Mouse (Mus musculus): Measurements from ENCODE around the gene F13a1. TPM values are rescaled to one million over a fixed set of nuclear protein-coding genes. Genes with fewer than 3 reads are reported as not detected.

F13a1 gene
- polyA plus RNA-seq, 1 experiment from 2014 or later = 6.6 TPM

DNA sequence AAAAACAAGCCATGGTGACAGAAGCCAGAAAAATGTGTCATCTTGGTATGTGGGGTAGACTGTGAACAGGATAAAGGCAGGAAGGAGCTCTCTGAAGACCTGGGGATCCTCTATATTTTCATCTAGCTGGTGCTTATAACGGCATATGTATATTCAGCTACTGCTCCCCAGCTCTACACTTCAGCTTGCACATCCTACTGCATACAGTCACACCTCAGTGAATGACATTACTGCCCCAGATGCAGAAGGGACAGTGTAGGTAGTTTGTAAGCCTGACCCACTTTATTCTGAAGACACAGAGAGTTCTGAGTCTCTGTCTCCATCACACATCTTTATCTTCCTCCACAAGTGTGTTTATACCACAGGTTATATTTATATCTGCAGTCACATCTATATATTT, 157.8 kb downstream of the F13a1 start:
- no peak overlapping the region for H3K9ac ChIP-seq (replicated peaks; ENCODE audit: low read depth)
- H3K9me3 ChIP-seq (ENCODE audit: low read length) = no peaks in the 10 kb centered on the region
- H3K4me2 ChIP-seq (replicated peaks; ENCODE audit: low read depth, low read length) = no peak overlapping the region
- TF ChIP-seq EP300 (IDR thresholded peaks at IDR 0.05) (no peak), CTCF (IDR thresholded peaks at IDR 0.05) (no peak)
- WGBS = 77% methylated on average over 1 of the region's 1 CpGs
- no peak overlapping the region for H3K27ac ChIP-seq (ENCODE audit: low read length)
- ATAC-seq (no peak), DNase-seq (ENCODE audit: low spot score) (no peak)
- no peak overlapping the region for H3K4me3 ChIP-seq (ENCODE audit: low read depth, low read length)
- no peaks in the 10 kb centered on the region for H3K4me1 ChIP-seq (ENCODE audit: insufficient read depth, low read depth, low read length)
- no peaks in the 10 kb centered on the region for H3K36me3 ChIP-seq (ENCODE audit: insufficient read depth, low read length)
- H3K27me3 ChIP-seq (replicated peaks; ENCODE audit: insufficient read depth, low read length) = no peaks in the 10 kb centered on the region

DNA sequence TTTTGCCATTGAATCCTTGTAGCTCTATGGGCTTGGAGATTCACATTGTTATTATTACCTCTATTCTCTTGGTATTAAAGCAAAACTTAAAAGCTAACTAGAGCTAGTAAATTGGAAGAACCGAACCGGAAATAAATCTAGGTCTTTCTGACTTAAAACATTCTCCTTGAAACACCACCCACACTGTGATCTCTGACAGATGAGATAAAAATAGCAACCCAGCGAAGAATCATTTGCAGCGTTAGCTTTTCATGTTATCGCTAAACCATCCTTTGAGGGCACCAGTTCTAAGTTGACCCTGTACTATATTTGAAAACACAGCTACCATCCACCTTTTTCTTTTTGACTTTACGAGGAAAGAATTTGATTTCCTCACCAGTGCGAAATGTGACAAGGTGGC, 164.1 kb downstream of the F13a1 start:
- no peaks in the 10 kb centered on the region for H3K9me3 ChIP-seq (ENCODE audit: low read length)
- H3K27ac ChIP-seq (ENCODE audit: low read length) = no peak overlapping the region
- WGBS = 79% methylated on average over 7 of the region's 7 CpGs
- no peak overlapping the region for H3K4me3 ChIP-seq (ENCODE audit: low read depth, low read length)
- TF ChIP-seq EP300 (IDR thresholded peaks at IDR 0.05) (no peak), CTCF (IDR thresholded peaks at IDR 0.05) (no peak)
- no peak overlapping the region for H3K4me2 ChIP-seq (replicated peaks; ENCODE audit: low read depth, low read length)
- H3K36me3 ChIP-seq (ENCODE audit: insufficient read depth, low read length) = no peaks in the 10 kb centered on the region
- no peaks in the 10 kb centered on the region for H3K4me1 ChIP-seq (ENCODE audit: insufficient read depth, low read depth, low read length)
- no peaks in the 10 kb centered on the region for H3K27me3 ChIP-seq (replicated peaks; ENCODE audit: insufficient read depth, low read length)
- DNase-seq (ENCODE audit: low spot score) (no peak), ATAC-seq (no peak)
- H3K9ac ChIP-seq (replicated peaks; ENCODE audit: low read depth) = no peak overlapping the region

DNA sequence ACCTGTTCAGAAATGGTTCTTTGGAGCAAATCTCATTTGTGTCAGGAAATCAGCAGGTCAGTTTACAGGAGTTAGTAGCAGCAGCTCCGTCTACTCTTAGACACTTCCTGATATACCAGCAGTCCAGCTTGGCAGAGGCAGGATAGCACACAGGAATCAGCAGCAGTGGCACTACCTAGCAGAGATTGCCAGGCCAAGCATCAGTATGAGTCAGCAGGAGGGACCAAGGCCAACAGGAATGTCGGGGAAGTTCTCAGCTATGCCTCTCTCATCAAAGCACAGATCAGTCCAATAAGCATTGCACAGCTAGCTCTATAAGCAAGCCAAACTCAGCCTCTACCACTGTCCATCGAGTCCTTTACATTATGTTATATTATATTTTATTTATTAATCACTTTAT, 210.9 kb downstream of the F13a1 start:
- Histone ChIP-seq H3K9me3 (ENCODE audit: low read length) (no peaks in the 10 kb centered on the region), H3K27ac (ENCODE audit: low read length) (no peak overlapping the region), H3K9ac (replicated peaks; ENCODE audit: low read depth) (no peak overlapping the region), H3K27me3 (replicated peaks; ENCODE audit: insufficient read depth, low read length) (no peaks in the 10 kb centered on the region), H3K4me2 (replicated peaks; ENCODE audit: low read depth, low read length) (no peak overlapping the region), H3K4me1 (ENCODE audit: insufficient read depth, low read depth, low read length) (no peaks in the 10 kb centered on the region), H3K36me3 (ENCODE audit: insufficient read depth, low read length) (no peaks in the 10 kb centered on the region), H3K4me3 (ENCODE audit: low read depth, low read length) (no peak overlapping the region)
- ATAC-seq = no peak
- no peak for DNase-seq (ENCODE audit: low spot score)
- 69% methylated on average over 3 of the region's 3 CpGs for WGBS
- TF ChIP-seq CTCF (IDR thresholded peaks at IDR 0.05) (no peak), EP300 (IDR thresholded peaks at IDR 0.05) (no peak)
